Mouse (Mus musculus): ENCODE measurements around the gene B9d2. TPM values are rescaled to one million over a fixed set of nuclear protein-coding genes. Genes with fewer than 3 reads are reported as not detected.

Gene B9d2
- 18.3 and 19.4 TPM in 2 replicates for polyA plus RNA-seq (2012; rRNA removed)

GRCm38 (mm10) chr7:25680514-25681258 lies at the start of gene B9d2:
Gene B9d2 (plus strand): TSS chr7:25680780.

GRCm38 (mm10) chr7:25658657-25659472 lies 21.7 kb upstream of the B9d2 start, which contains the start of the genes Bckdha and Exosc5:
Gene Bckdha (minus strand): TSS chr7:25658981.
Gene Exosc5 (plus strand): TSS chr7:25659164.

GRCm38 (mm10) chr7:25674719-25675300 lies 5.8 kb upstream of the B9d2 start, which contains the start of gene Tmem91:
Gene Tmem91 (minus strand): TSS chr7:25675166.

GRCm38 (mm10) chr7:25686680-25687531 lies 6.3 kb downstream of the B9d2 start, which contains the start of gene Tgfb1:
Gene Tgfb1 (plus strand): TSS chr7:25687002.

GRCm38 (mm10) chr7:25718788-25719417 lies 38.3 kb downstream of the B9d2 start, which contains the start of gene Ccdc97:
Gene Ccdc97 (minus strand): TSS chr7:25719088.

Other genes starting within 250 kb of the B9d2 start
- gene Ceacam1, start 203.2 kb upstream of the B9d2 start, polyA plus RNA-seq (2012; rRNA removed), result 28.6 and 33.7 TPM in 2 replicates
- gene Ceacam2, start 140.9 kb upstream of the B9d2 start, polyA plus RNA-seq (2012; rRNA removed), result 0.02 and 0.05 TPM in 2 replicates
- gene Erich4, start 64.9 kb upstream of the B9d2 start, polyA plus RNA-seq (2012; rRNA removed), result 0.22 TPM in 1 of 2 replicates, not detected in the other
- 11.8 and 12.8 TPM in 2 replicates for gene Dmac2, start 61.4 kb upstream of the B9d2 start, polyA plus RNA-seq (2012; rRNA removed)
- gene B3gnt8, start 54.1 kb upstream of the B9d2 start, polyA plus RNA-seq (2012; rRNA removed), result 2.6 and 2.7 TPM in 2 replicates
- gene Bckdha, start 21.8 kb upstream of the B9d2 start, polyA plus RNA-seq (2012; rRNA removed), result 115 and 116 TPM in 2 replicates
- 26.4 and 31.9 TPM in 2 replicates for gene Exosc5, start 21.6 kb upstream of the B9d2 start, polyA plus RNA-seq (2012; rRNA removed)
- gene Tmem91, start 5.6 kb upstream of the B9d2 start, polyA plus RNA-seq (2012; rRNA removed), result 0.62 and 0.63 TPM in 2 replicates
- gene Tgfb1, start 6.2 kb downstream of the B9d2 start, polyA plus RNA-seq (2012; rRNA removed), result 11.8 and 13.6 TPM in 2 replicates
- 12.6 and 16.0 TPM in 2 replicates for gene Ccdc97, start 38.3 kb downstream of the B9d2 start, polyA plus RNA-seq (2012; rRNA removed)
- gene Hnrnpul1, start 74.0 kb downstream of the B9d2 start, polyA plus RNA-seq (2012; rRNA removed), result 16.1 and 17.3 TPM in 2 replicates
- gene Axl, start 107.9 kb downstream of the B9d2 start, polyA plus RNA-seq (2012; rRNA removed), result 13.4 and 14.2 TPM in 2 replicates
- gene Cyp2s1, start 136.1 kb downstream of the B9d2 start, polyA plus RNA-seq (2012; rRNA removed), result 0.82 and 0.96 TPM in 2 replicates
- gene Cyp2b10, start 216.8 kb downstream of the B9d2 start, polyA plus RNA-seq (2012; rRNA removed), result 0.02 and 0.07 TPM in 2 replicates

Data from liver, embryonic 18 days (tissue).